Mouse (Mus musculus): ENCODE results near the gene Pphln1. TPM values are rescaled to one million over a fixed set of nuclear protein-coding genes. Genes with fewer than 3 reads are reported as not detected.

The Pphln1 gene
- total and polyA plus RNA-seq, 3 experiments = 11.4 to 96.4 (median 34.3) TPM

GRCm38 (mm10) chr15:93416300-93416699 is 18.1 kb downstream of the Pphln1 start:
- DNase-seq (ENCODE audit: low spot score) (no peak), ATAC-seq (ENCODE audit: extremely low read depth, insufficient number of reproducible peaks, low FRiP score, poor library complexity, severe bottlenecking) (no peak)
- TF ChIP-seq POLR2AphosphoS5 (IDR thresholded peaks at IDR 0.05; ENCODE audit: insufficient replicate concordance, low read depth, low read length) (no peak), GATA1 (IDR thresholded peaks at IDR 0.05; ENCODE audit: borderline replicate concordance, low read length) (no peak), CTCF (IDR thresholded peaks at IDR 0.05; ENCODE audit: low read depth, low read length) (no peak), TAL1 (conservative IDR thresholded peaks at IDR 0.05; ENCODE audit: low read depth, low read length) (no peak), GATA2 (IDR thresholded peaks at IDR 0.05; ENCODE audit: borderline replicate concordance, low read depth, low read length) (no peak)
- Histone ChIP-seq H3K4me1 (ENCODE audit: insufficient read depth, low read depth, low read length) (0 out of 2 replicates have a peak, but pooled peaks cover 2% of the 10 kb centered on the region), H3K36me3 (replicated peaks) (peaks cover 72% of the 10 kb centered on the region), H3K9me3 (replicated peaks) (no peaks in the 10 kb centered on the region), H3K27me3 (ENCODE audit: insufficient read depth, low read length) (no peaks in the 10 kb centered on the region), H3K4me3 (ENCODE audit: low read depth, low read length) (no peak overlapping the region)

- ATAC-seq (ENCODE audit: extremely low read depth, insufficient number of reproducible peaks, low FRiP score, poor library complexity, severe bottlenecking) (no peak), DNase-seq (ENCODE audit: low spot score) (no peak)
- H3K4me1 ChIP-seq (ENCODE audit: insufficient read depth, low read depth, low read length) = 0 out of 2 replicates have a peak, but pooled peaks cover 2% of the 10 kb centered on the region
- H3K36me3 ChIP-seq (replicated peaks) = peaks cover 75% of the 10 kb centered on the region
- H3K9me3 ChIP-seq (replicated peaks) = no peaks in the 10 kb centered on the region
- no peak overlapping the region for H3K4me3 ChIP-seq (ENCODE audit: low read depth, low read length)
- H3K27me3 ChIP-seq (ENCODE audit: insufficient read depth, low read length) = no peaks in the 10 kb centered on the region
- TF ChIP-seq GATA1 (IDR thresholded peaks at IDR 0.05; ENCODE audit: borderline replicate concordance, low read length) = no peak
- TF ChIP-seq CTCF (IDR thresholded peaks at IDR 0.05; ENCODE audit: low read depth, low read length) = no peak
- TF ChIP-seq GATA2 (IDR thresholded peaks at IDR 0.05; ENCODE audit: borderline replicate concordance, low read depth, low read length) = no peak
- TF ChIP-seq POLR2AphosphoS5 (IDR thresholded peaks at IDR 0.05; ENCODE audit: insufficient replicate concordance, low read depth, low read length) = no peak
- TF ChIP-seq TAL1 (conservative IDR thresholded peaks at IDR 0.05; ENCODE audit: low read depth, low read length) = no peak
Measured at GRCm38 (mm10) chr15:93420596-93420995, 22.4 kb downstream of the Pphln1 start.

- DNase-seq (ENCODE audit: low spot score) = no peak
- Histone ChIP-seq H3K4me1 (ENCODE audit: insufficient read depth, low read depth, low read length) (0 out of 2 replicates have a peak, but pooled peaks cover 2% of the 10 kb centered on the region), H3K4me3 (ENCODE audit: low read depth, low read length) (no peak overlapping the region), H3K9me3 (replicated peaks) (no peaks in the 10 kb centered on the region), H3K27me3 (ENCODE audit: insufficient read depth, low read length) (no peaks in the 10 kb centered on the region), H3K36me3 (replicated peaks) (peaks cover 76% of the 10 kb centered on the region)
- TF ChIP-seq GATA1 (IDR thresholded peaks at IDR 0.05; ENCODE audit: borderline replicate concordance, low read length) (no peak), TAL1 (conservative IDR thresholded peaks at IDR 0.05; ENCODE audit: low read depth, low read length) (no peak), POLR2AphosphoS5 (IDR thresholded peaks at IDR 0.05; ENCODE audit: insufficient replicate concordance, low read depth, low read length) (no peak), CTCF (IDR thresholded peaks at IDR 0.05; ENCODE audit: low read depth, low read length) (no peak)
- peak; percentile 49; the same call in 1 of the 2 replicates for ATAC-seq (ENCODE audit: extremely low read depth, insufficient number of reproducible peaks, low FRiP score, poor library complexity, severe bottlenecking)
Measured at GRCm38 (mm10) chr15:93422537-93422936, 24.4 kb downstream of the Pphln1 start.

- Histone ChIP-seq H3K9me3 (replicated peaks) (no peaks in the 10 kb centered on the region), H3K4me1 (ENCODE audit: insufficient read depth, low read depth, low read length) (no peaks in the 10 kb centered on the region), H3K36me3 (replicated peaks) (peaks cover 78% of the 10 kb centered on the region), H3K27me3 (ENCODE audit: insufficient read depth, low read length) (no peaks in the 10 kb centered on the region), H3K4me3 (ENCODE audit: low read depth, low read length) (no peak overlapping the region)
- DNase-seq (ENCODE audit: low spot score) (no peak), ATAC-seq (ENCODE audit: extremely low read depth, insufficient number of reproducible peaks, low FRiP score, poor library complexity, severe bottlenecking) (no peak)
- TF ChIP-seq TAL1 (conservative IDR thresholded peaks at IDR 0.05; ENCODE audit: low read depth, low read length) (no peak), GATA1 (IDR thresholded peaks at IDR 0.05; ENCODE audit: borderline replicate concordance, low read length) (no peak), GATA2 (IDR thresholded peaks at IDR 0.05; ENCODE audit: borderline replicate concordance, low read depth, low read length) (no peak), POLR2AphosphoS5 (IDR thresholded peaks at IDR 0.05; ENCODE audit: insufficient replicate concordance, low read depth, low read length) (no peak), CTCF (IDR thresholded peaks at IDR 0.05; ENCODE audit: low read depth, low read length) (no peak)
Measured at GRCm38 (mm10) chr15:93433811-93434210, 35.7 kb downstream of the Pphln1 start.

GRCm38 (mm10) chr15:93435998-93436397 is 37.8 kb downstream of the Pphln1 start:
- DNase-seq (ENCODE audit: low spot score) (no peak), ATAC-seq (ENCODE audit: extremely low read depth, insufficient number of reproducible peaks, low FRiP score, poor library complexity, severe bottlenecking) (no peak)
- no peak for TF ChIP-seq GATA2 (IDR thresholded peaks at IDR 0.05; ENCODE audit: borderline replicate concordance, low read depth, low read length)
- TF ChIP-seq CTCF (IDR thresholded peaks at IDR 0.05; ENCODE audit: low read depth, low read length) = no peak
- TF ChIP-seq GATA1 (IDR thresholded peaks at IDR 0.05; ENCODE audit: borderline replicate concordance, low read length) = no peak
- Histone ChIP-seq H3K4me3 (ENCODE audit: low read depth, low read length) (no peak overlapping the region), H3K27me3 (ENCODE audit: insufficient read depth, low read length) (no peaks in the 10 kb centered on the region), H3K4me1 (ENCODE audit: insufficient read depth, low read depth, low read length) (no peaks in the 10 kb centered on the region), H3K9me3 (replicated peaks) (no peaks in the 10 kb centered on the region), H3K36me3 (replicated peaks) (peaks cover 81% of the 10 kb centered on the region)

- peak; percentile 49 for ATAC-seq (ENCODE audit: extremely low read depth, insufficient number of reproducible peaks, low FRiP score, poor library complexity, severe bottlenecking)
- DNase-seq (ENCODE audit: low spot score) = peak; percentile 9
- no peak for TF ChIP-seq GATA1 (IDR thresholded peaks at IDR 0.05; ENCODE audit: borderline replicate concordance, low read length)
- peak; percentile 18; the same call in 1 of the 2 replicates for TF ChIP-seq CTCF (IDR thresholded peaks at IDR 0.05; ENCODE audit: low read depth, low read length)
- H3K36me3 ChIP-seq (replicated peaks) = peaks cover 83% of the 10 kb centered on the region
- H3K9me3 ChIP-seq (replicated peaks) = no peaks in the 10 kb centered on the region
- H3K27me3 ChIP-seq (ENCODE audit: insufficient read depth, low read length) = no peaks in the 10 kb centered on the region
- H3K4me1 ChIP-seq (ENCODE audit: insufficient read depth, low read depth, low read length) = no peaks in the 10 kb centered on the region
- H3K4me3 ChIP-seq (ENCODE audit: low read depth, low read length) = no peak overlapping the region
Measured at GRCm38 (mm10) chr15:93438663-93439062, 40.5 kb downstream of the Pphln1 start.

GRCm38 (mm10) chr15:93442271-93442670 is 44.1 kb downstream of the Pphln1 start:
- ATAC-seq (ENCODE audit: extremely low read depth, insufficient number of reproducible peaks, low FRiP score, poor library complexity, severe bottlenecking) (no peak), DNase-seq (ENCODE audit: low spot score) (no peak)
- peaks cover 81% of the 10 kb centered on the region for H3K36me3 ChIP-seq (replicated peaks)
- no peaks in the 10 kb centered on the region for H3K27me3 ChIP-seq (ENCODE audit: insufficient read depth, low read length)
- no peaks in the 10 kb centered on the region for H3K4me1 ChIP-seq (ENCODE audit: insufficient read depth, low read depth, low read length)
- no peak overlapping the region for H3K4me3 ChIP-seq (ENCODE audit: low read depth, low read length)
- TF ChIP-seq POLR2AphosphoS5 (IDR thresholded peaks at IDR 0.05; ENCODE audit: insufficient replicate concordance, low read depth, low read length) = no peak
- H3K9me3 ChIP-seq (replicated peaks) = no peaks in the 10 kb centered on the region

All from G1E (cell line).